Mouse (Mus musculus) NIH3T3 (cell line): ENCODE measurements at regions not wholly inside any gene's neighbourhood (a gene's known extent, or its start where the extent isn't known, plus 50 kb on each side); places are given as distances from the start of the nearest gene placed in this dataset.

Source experiments
- DNase-seq: peaks from one replicate; pipeline ENCODE4 v3.0.0-alpha.2; 2012; ENCODE audit warnings: low read depth

DNA sequence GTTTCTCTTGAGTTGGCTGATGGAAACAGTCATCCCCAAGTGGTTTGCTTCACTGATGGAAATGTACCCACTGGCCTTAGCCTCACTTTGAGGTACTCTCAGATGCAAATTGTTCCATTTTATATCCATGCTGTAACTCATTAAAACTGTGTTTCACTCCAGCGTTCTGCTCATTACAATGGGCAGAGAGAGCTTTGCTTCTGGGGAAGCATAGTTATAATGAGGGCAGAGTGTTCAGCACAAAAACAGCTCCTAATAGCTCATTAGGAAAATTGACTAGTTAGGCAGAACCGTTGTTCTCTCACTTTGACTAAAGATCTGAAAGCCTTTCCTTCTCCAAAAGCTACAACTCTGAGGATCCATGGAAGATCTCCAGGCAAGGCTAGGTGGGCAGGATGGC, 771.2 kb downstream of the Ntrk3 start:
- no peak for DNase-seq

DNA sequence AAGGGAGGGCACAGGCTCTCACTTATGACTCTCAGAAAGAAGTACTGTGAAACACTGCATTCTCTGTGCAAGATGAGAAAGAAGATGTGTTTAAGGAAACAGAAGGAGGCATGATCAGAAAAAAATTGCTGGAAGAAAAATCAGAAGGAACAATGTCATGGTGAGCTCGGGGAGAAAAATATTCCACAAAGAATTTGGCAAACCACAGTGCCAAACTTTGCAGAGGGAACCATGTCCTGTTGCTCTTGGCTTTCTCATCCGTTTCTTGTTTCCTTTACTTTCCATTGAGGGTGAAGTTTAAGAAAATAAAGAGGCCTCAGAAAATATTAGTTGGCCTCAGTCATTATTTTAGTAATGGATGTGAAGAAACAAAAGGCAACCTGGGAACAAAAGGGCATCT, 804.4 kb downstream of the Ntrk3 start:
- no peak for DNase-seq

DNA sequence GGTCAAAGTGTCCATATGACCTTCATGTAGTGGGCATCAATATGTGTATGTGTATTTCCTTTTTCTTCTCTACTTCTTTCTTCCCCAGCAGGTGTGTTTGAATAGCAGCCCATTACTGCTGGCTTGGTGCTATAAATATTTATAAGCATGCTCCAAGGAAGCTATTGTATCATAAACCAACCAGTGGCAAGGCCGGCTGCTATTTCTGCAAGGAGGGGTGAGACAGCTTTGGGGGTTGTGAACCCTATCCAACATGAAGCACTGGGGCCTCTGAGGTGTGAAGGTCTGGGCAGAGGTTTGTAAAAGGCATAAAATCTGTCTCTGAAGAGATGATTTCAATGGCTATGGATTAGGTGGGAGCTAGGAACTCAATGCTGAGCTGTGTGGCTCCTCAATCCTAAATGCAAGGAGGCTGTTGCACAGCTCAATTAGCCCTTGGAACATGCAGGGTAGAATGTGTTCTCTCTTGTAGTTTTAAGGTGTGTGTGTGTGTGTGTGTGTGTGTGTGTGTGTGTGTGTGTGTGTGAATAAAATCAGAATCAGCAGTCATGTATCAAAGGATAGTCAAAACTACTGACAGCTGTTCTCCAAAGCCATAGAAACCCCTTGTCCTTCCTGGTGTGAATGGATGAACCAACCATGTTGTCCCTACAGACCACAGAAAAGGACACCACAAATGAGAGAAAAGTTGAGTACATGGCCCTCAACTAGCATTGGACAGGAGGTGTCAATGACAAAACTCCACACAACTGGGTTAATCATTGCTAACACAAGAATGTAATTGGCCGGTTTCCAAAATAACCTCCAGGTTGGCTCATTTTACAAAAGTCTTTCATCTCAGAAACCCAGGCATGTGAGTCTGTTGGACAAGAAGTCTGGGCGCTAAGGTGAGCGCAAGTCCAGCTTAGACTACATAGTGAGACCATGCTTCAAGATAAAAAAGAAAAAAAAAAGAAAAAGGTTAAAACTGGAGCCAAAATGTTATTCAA, 809.0 kb downstream of the Ntrk3 start:
- no peak for DNase-seq

DNA sequence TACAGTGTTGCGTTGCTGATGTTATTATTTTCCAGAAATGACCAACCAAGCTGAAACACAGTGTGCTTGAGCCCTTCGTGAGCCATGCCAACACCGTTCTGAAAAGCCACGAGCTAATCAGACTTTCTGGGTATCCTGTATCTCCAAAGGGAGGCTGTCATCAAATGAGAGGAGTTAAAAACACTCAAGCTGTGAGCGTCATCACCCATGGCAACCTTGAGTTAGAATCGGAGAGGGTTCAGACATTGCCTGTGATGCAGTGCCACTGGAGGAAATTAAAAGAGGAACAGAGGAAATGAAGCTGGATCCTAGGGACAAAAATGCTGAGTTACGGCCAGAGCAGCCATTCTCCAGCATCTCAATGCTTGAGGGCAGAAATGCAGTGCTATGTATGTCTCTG, 838.6 kb downstream of the Ntrk3 start:
- DNase-seq: no peak

DNA sequence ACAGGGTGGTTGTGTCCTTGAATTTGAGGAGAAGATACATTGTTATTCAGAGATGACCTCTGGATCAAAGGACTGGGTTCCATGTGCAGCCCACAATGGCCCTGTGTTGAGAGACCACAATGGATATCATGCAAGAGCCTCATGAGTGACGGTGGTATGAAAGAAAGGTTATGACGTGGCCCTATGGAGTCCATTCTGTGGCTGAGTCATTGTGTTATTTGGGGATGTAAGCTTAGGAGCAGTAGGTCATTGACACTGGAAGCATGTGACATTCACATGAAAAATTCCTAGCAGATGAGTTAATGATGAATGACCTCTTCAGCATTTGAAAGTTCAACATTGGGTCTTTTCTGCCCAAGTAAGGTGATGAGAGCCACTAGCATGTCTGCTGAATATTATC, 849.3 kb downstream of the Ntrk3 start:
- DNase-seq: no peak

DNA sequence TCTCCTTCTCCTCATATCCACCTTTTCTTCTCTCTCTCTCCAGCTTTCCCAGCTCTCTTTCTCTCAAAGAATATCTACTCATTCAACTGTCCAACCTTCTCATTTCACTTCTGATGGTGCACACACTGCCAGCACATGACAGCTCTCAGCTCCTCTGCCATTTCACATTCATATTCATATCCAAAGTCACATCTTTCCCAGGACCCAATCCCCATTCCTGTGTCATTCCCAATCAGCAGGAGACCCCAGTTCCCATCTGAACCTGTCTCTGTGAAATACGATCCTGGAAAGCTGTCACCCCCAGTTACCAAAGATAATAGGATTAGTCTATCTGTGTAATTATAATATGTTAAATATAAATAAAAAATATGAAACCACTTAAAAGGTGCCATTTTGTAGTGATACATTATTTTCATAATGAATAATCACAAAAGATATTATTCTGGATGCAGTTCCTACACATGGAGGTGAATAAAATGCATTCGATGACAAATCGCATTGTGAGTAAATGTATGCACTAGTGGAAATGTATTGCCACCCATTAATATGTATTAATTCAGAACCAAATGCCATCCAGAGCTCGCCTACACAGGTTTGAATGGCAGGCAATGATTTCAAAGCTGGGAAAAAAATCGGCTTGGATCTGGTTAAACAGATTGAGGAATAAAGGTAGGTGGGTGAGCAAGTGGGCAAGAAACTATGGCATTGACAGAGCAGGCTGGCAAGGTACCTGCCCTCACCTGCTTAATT, 855.0 kb downstream of the Ntrk3 start:
- no peak for DNase-seq

DNA sequence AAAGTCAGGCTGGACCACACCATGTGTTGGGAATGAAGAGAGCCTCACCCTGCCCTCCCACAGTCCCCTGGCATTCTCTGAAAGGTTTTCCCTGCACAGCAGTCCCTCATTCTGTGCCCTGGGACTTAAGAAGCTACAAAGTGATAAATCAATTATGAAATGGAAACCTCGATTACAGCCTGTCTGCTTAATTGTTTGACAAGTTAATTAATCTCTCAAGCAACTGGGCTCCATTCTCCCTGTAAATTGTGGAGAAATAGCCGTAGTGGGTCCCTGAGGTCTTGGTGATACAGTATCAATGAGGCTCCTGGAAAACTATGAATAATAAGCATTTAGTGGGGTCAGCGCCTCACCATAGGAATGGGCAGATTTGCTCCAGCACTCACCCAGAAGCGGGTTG, 870.3 kb downstream of the Ntrk3 start:
- no peak for DNase-seq

DNA sequence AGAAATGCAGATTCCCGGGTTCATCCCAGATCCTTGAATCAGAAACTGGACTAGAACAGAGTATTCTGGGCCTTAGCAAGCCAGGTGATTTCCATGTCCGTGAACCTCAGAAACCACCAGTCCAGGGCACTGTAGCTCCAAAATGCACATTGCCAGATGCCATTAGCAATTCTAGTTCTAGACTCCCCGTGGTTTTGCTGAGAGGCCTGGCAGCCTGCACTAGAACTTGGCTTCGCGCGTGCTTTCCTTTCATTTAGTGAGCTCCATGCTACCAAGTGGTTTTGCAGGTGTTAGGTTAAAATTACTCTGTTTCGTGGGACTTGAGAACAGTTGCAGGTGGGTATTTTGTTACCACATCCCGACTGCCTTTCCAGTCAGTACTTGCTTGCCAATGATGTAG, 876.0 kb downstream of the Ntrk3 start:
- DNase-seq: no peak

DNA sequence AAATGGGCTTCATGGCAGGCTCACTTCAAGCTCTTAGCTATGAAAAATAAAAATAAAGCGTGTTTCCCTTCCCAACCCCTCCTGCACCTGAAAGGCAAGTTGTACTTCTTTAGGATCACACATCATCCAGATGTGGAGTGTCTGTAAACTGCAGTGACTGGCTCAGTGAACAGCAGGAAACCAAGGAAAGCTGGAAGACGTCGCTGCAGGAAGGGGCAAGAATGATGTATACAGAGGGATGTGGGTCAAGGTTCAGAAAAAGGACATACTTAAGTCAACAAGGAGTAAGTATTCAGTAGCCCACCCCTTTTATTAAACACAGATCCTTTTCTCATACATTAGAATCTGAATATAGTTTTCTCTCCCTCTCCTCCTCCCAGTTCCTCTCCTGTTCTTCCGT, 879.4 kb downstream of the Ntrk3 start:
- no peak for DNase-seq

DNA sequence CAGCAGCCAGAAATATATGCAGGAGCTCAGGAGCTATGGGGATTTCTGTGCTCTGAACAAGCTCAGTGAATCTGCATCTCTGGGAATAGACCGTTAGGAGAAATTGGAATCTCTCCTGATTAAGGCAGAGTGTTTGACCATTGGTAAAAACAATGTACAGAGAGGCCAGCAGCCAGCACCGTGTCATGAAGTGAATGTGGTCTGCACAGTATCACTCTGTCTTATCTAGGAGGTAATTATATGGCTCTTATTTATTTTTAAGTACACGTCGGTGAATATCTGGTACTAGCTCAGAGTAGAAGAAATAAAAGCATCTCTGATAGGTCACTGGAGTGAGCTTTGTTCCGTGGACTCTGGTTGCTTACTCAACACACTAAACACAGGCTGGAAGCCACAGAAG, 879.8 kb downstream of the Ntrk3 start:
- DNase-seq: no peak

DNA sequence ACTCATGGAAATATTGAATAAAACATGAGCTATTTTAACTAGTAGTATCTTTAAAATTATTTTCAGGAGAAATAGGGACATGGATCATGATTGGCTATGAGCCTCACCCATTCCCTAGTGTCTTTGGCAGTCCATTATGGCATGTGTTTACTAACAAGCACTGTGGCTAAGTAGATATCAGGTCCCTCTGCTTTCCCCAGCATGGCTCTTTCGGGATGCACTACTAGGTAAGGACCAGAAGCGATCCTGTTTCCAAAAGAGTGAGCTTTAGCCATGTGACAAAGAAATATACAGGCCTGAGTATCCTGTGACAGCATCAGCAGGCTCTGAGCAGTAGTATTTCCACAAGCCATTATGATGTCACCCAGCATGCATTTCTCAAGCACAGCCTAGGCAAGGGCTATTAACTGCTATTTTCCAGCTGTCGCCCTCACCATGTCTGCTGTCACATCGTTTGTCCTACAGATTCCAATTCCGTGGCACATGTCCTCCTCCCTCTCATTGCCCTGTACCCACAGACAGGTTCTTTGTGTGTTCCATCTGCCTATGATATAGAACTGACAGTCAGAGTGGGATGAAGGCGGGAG, 882.1 kb downstream of the Ntrk3 start:
- no peak for DNase-seq

DNA sequence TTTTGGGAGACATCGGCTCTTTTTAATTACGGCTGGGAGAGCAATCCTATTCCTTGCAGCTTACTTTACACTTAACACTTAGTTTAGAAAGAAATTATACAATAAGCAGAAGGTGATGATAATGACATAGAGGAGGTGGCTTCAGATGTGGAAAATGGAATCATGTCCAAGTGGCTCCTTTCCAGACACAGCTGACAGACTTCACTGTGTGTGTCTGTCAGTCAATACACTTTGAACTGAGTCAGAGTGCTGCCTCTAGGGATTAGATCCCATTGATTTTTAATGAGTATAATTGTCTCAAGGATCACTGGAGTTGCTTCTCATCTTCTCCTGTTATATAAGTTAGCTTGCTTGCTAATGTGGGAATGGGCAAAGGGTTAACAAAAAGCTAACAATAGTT, 882.7 kb downstream of the Ntrk3 start:
- no peak for DNase-seq

DNA sequence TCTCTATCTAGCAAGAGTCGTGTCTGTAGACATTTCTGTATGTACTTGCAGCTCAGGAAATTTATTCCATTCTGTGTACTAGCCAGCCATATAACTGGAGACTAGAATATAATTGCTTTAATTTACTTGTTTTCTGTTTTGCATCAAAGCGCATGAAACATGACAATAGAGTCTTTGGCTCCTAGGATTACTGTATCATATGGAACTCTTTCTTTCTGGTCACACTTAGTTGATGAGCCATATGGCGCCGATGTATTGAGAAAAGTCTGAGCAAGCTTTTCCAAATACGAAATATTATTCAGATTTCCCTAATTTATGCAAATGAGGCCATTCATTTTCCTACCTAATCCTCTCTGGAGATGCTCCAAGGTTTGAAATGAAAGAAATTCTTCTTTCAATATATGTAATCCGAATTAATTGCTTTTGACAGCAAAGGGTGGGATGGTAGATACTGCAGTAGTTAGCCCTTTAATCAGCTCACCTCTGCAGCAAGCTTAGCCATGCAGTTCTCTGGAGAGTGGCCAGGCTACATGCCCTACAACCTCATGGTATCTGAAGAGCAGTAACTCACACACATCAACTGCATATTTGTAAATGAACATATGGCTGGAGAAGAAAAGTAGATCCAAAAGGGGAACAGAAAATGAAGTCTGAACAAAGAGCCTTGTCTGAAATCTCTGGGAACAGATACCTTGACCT, 913.4 kb downstream of the Ntrk3 start:
- DNase-seq: no peak

DNA sequence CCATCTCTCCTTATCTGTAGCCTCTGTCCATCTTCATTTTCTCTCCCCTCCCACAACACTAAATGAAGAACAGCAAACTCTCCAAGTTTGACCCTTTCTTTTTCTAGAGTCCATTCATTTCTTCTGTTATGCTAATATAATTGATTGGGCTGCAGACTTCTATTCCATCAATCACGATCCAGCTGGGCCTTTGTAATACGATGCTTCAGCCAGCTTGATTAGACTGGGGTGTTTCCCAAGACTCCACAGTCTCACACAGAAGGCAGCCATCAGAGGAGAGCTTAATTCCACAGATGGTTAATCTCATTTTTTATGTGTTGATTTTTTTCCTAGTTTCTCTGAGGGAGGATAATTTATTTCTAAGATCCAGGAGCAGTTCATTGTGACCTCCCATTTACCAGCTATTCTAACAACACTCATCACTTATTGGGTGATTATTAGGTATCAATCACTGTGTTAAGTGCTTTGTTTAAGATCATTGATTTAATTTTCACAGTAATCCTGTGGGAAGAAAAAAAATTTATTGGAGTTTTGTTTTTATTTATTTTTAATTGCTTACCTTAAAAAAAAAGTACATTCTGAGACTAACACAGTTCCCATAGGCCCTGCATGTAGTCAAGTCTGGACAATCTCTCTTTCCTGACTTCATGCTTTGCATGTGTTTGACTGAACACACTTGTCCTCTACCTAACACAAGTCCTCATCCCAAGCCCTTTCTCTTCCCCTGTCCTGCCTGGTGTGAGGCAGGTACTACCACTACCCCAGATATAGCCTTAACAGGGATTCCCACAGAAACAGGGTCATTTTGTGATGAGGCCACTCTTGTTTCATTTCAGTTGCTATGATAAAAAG, 925.5 kb downstream of the Ntrk3 start:
- no peak for DNase-seq

DNA sequence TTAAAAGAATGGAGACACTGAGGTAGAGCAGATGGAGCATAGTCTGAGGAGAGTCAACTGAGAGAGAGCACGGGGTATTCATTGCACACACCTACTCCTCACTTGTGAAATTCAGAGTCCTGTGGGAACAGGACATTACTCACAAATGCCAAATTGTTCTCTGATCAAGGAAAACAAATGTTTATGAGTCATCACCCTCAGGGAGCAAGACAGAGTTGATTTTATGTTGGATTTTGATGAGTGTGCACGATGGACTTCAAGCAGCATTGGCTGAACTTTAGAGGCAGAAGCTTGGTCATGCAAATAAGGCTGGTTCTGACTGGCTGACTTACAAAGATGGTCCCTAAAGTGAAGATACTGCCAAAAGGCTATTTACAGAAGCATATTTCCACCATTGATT, 951.0 kb downstream of the Ntrk3 start:
- DNase-seq: peak; percentile 13

DNA sequence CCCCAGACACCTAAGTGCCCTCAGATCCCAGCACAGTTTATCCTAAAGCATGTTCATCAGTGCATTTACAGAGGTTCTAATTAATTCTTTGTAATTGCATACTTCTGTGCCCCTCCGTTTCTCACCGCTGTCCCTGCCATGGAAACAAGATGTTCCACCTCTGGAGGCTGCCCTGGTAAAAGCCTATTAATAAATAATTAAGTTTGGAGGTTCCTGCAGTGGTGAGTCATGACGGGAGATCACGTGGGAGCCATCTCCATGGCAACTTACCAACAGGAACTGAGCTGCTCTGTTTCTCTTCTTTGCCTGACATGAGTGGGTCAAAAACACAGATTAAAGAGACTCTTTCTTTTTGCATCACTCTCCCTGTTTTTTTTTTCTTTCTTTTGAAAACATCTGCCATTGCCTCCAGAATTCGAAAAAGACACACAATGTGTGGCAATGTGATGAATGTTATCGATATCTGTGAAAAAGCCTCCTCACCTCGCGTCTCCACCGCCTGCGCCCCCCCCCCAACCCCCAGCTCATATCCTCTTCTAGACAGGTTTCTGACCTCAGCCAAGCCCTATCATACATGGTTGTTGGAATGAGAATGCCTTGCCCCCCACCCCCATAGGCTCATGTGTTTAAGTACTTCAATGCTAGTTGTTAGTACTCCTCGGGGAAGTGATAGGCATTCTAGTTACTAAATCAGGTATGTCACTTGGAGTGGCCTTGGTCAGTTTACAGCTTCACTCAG, 965.9 kb downstream of the Ntrk3 start:
- peak; percentile 17 for DNase-seq

DNA sequence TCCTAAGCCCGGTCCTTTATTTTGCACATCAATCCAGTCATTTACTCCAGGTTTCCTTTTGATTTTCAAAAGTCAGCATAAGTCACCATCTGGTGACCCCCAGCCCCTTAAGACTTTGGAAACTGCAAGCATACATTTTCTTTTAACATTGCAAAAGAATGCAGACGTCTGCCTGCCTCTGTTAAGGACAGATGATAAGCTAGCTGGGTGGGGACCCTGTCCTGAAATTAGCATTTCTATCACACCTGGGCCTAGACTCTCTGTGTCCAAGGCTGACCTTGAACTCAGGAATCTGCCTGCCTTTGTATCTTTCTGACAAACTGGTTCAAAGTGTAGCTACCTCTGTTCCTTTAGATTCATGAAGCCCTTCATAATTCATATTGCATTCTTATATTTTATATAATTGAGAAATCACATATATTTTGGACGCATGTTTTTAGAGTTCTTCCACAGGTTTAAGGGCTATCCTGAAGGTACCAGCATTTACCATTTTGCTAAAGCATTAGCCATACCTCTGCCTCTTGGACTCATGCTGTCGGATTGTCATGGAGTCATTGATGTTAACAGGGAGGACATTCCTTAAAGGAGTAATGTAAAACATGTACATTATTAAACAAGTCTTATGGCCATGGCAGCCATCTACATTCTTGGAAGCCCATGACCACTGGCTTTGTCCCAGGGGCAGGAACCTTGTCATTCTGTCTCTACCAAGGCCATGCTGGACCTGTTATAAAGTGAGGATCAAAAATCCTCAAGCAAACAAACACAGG, 998.6 kb downstream of the Ntrk3 start:
- no peak for DNase-seq
